Comparison of ENCODE assay signal across 8 mouse cellular contexts in the genomic region with DNA sequence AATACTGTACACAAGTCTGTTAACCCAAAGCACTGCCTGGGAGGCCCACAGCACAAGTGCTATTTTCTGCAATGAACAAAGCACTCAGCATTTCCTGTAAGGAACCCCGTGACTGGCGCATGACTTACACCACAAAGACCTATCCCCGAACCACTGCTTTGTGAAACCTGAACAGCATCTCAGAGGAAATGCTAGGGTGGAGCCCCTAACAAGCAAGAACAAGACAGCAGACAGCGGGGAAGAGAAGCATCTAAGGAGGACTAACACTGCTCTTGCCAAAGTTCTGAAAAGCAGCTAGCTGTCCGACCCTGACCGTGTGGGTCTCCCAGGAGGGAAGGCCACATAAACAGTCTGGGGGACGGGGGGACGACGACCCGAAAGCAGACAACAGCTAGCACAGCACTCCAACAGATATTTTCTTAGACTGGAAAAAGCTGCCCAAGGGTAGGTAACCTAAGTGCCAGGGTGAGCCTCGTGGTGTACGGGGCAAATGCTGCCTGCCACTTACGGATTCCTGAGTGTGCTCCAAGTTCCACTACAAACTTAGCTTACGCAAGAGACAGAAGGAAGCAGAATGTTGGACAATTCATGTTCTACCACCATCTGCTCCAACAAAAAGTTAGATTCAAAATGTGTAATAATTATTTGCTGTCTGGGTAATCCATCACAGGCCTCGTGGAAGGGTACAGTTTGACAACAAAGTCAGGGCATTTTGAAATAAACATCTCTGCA. TPM values are rescaled to one million over a fixed set of nuclear protein-coding genes. Genes with fewer than 3 reads are reported as not detected.
A peak's percentile ranks its signal among the peaks of the same experiment; 100 is the strongest.
DNase-seq lines count a peak whose midpoint lies in the region; ATAC-seq and TF ChIP-seq lines count a peak whose summit lies in the region.

No protein-coding gene starts in this region.

- H3K36me3 ChIP-seq in forebrain, embryonic 10.5 days (replicated peaks), result peaks cover 12% of the 10 kb centered on the region
- H3K36me3 ChIP-seq in forebrain, embryonic 15.5 days, result no peaks in the 10 kb centered on the region
- peaks cover 10% of the 10 kb centered on the region for H3K36me3 ChIP-seq in heart, embryonic 12.5 days
- peaks cover 7% of the 10 kb centered on the region for H3K36me3 ChIP-seq in kidney, embryonic 16.5 days (ENCODE audit: insufficient read depth, low read length)

- H3K9ac ChIP-seq in forebrain, embryonic 15.5 days (replicated peaks), result no peak overlapping the region
- H3K9ac ChIP-seq in heart, embryonic 12.5 days, result no peak overlapping the region
- peak overlapping the region; percentile 49 for H3K9ac ChIP-seq in kidney, embryonic 16.5 days (replicated peaks; ENCODE audit: low read length)

- peaks cover 11% of the 10 kb centered on the region for H3K4me1 ChIP-seq in forebrain, embryonic 10.5 days
- H3K4me1 ChIP-seq in forebrain, embryonic 15.5 days, result no peaks in the 10 kb centered on the region
- peaks cover 4% of the 10 kb centered on the region; the same call in 1 of the 2 replicates for H3K4me1 ChIP-seq in bone marrow, adult 2 months (ENCODE audit: control insufficient read depth, insufficient read depth, low read length)
- H3K4me1 ChIP-seq in heart, embryonic 12.5 days (replicated peaks), result peaks cover 61% of the 10 kb centered on the region
- peaks cover 54% of the 10 kb centered on the region for H3K4me1 ChIP-seq in kidney, embryonic 16.5 days (ENCODE audit: insufficient read depth, low read length)

- H3K27ac ChIP-seq in forebrain, embryonic 10.5 days, result peak overlapping the region; percentile 45; the same call in 1 of the 2 replicates
- H3K27ac ChIP-seq in forebrain, embryonic 15.5 days (replicated peaks), result no peak overlapping the region; the same call in 1 of the 2 replicates
- peak overlapping the region; percentile 96 for H3K27ac ChIP-seq in bone marrow, adult 2 months (ENCODE audit: control insufficient read depth, insufficient read depth, low read depth, low read length, poor library complexity)
- H3K27ac ChIP-seq in heart, embryonic 12.5 days (ENCODE audit: poor library complexity, severe bottlenecking), result peak overlapping the region; percentile 74
- H3K27ac ChIP-seq in kidney, embryonic 16.5 days (ENCODE audit: low read length), result peak overlapping the region; percentile 88

- no peaks in the 10 kb centered on the region for H3K9me3 ChIP-seq in forebrain, embryonic 10.5 days
- H3K9me3 ChIP-seq in forebrain, embryonic 15.5 days, result no peaks in the 10 kb centered on the region
- H3K9me3 ChIP-seq in heart, embryonic 12.5 days (replicated peaks), result no peaks in the 10 kb centered on the region
- H3K9me3 ChIP-seq in kidney, embryonic 16.5 days (ENCODE audit: low read length), result no peaks in the 10 kb centered on the region

- H3K4me3 ChIP-seq in forebrain, embryonic 10.5 days, result no peak overlapping the region
- no peak overlapping the region for H3K4me3 ChIP-seq in forebrain, embryonic 15.5 days
- peak overlapping the region; percentile 44 for H3K4me3 ChIP-seq in bone marrow, adult 2 months (replicated peaks; ENCODE audit: control insufficient read depth, low read depth, low read length)
- H3K4me3 ChIP-seq in heart, embryonic 12.5 days, result no peak overlapping the region
- no peak overlapping the region for H3K4me3 ChIP-seq in kidney, embryonic 16.5 days (ENCODE audit: low read length)

- no peak overlapping the region for H3K4me2 ChIP-seq in forebrain, embryonic 15.5 days (replicated peaks)
- H3K4me2 ChIP-seq in heart, embryonic 12.5 days, result no peak overlapping the region
- peak overlapping the region; percentile 35 for H3K4me2 ChIP-seq in kidney, embryonic 16.5 days (replicated peaks; ENCODE audit: low read depth, low read length)

- ATAC-seq in forebrain, embryonic 15.5 days (replicated peaks), result no peak
- peak; percentile 7; the same call in 1 of the 2 replicates for ATAC-seq in heart, embryonic 12.5 days (ENCODE audit: insufficient number of reproducible peaks, low FRiP score)
- ATAC-seq in kidney, embryonic 16.5 days (ENCODE audit: low FRiP score, low TSS enrichment), result 0 out of 2 replicates have a peak, but pooled peaks have one; percentile 35

- 85% methylated on average over 15 of the region's 15 CpGs for WGBS in forebrain, embryonic 10.5 days
- WGBS in forebrain, embryonic 15.5 days, result 74% methylated on average over 15 of the region's 15 CpGs
- 10% methylated on average over 15 of the region's 15 CpGs for WGBS in bone marrow, adult 2 months
- WGBS in heart, embryonic 12.5 days, result 59% methylated on average over 15 of the region's 15 CpGs
- WGBS in kidney, embryonic 16.5 days, result 51% methylated on average over 15 of the region's 15 CpGs

- H3K27me3 ChIP-seq in forebrain, embryonic 10.5 days (ENCODE audit: poor library complexity, severe bottlenecking), result no peaks in the 10 kb centered on the region
- no peaks in the 10 kb centered on the region for H3K27me3 ChIP-seq in forebrain, embryonic 15.5 days
- H3K27me3 ChIP-seq in heart, embryonic 12.5 days (replicated peaks), result no peaks in the 10 kb centered on the region
- H3K27me3 ChIP-seq in kidney, embryonic 16.5 days (ENCODE audit: insufficient read depth, low read length), result no peaks in the 10 kb centered on the region

- DNase-seq in forebrain, embryonic 10.5 days (ENCODE audit: extremely low spot score, low spot score), result no peak
- peak; percentile 89 for DNase-seq in lung, postnatal 25 days (ENCODE audit: low spot score)
- peak; percentile 92 for DNase-seq in thymus, postnatal 0 days (ENCODE audit: low spot score)
- no peak for DNase-seq in right cerebral cortex, adult 2 months (ENCODE audit: low spot score in 2 of 2)

- no peak for TF ChIP-seq POLR2A in bone marrow, adult 2 months (IDR thresholded peaks at IDR 0.05; ENCODE audit: borderline replicate concordance, control insufficient read depth, low read depth, low read length)

- no peak for TF ChIP-seq CTCF in bone marrow, adult 2 months (IDR thresholded peaks at IDR 0.05; ENCODE audit: control insufficient read depth, insufficient read depth, low read length)

RNA-seq across cellular contexts. Expression of gene Nfe2l2, which starts 21.3 kb away (rescaled TPM):
- polyA plus RNA-seq in forebrain, embryonic 10.5 days (2016; fragmentation: Nextera tagmentation; extraction: Ambion mirVana), result 23.8 and 26.5 TPM in 2 replicates
- polyA plus RNA-seq in forebrain, embryonic 15.5 days (2015; fragmentation: Nextera tagmentation; extraction: Ambion mirVana), result 13.3 and 14.3 TPM in 2 replicates
- polyA plus RNA-seq in bone marrow, adult 2 months (2011; ENCODE audit: insufficient read depth, insufficient read length, low replicate concordance, missing spikeins), result 27.9 and 54.5 TPM in 2 replicates
- polyA plus RNA-seq in heart, embryonic 12.5 days (2016; fragmentation: Nextera tagmentation; extraction: Ambion mirVana), result 47.9 and 48.8 TPM in 2 replicates
- 87.7 and 90.7 TPM in 2 replicates for polyA plus RNA-seq in kidney, embryonic 16.5 days (2015; fragmentation: Nextera tagmentation; extraction: Ambion mirVana)
- polyA plus RNA-seq in thymus, postnatal 0 days (2015; fragmentation: Nextera tagmentation; extraction: Ambion mirVana), result 56.6 and 57.3 TPM in 2 replicates

RNA-seq across cellular contexts. Expression of gene Hnrnpa3, which starts 24.1 kb away (rescaled TPM):
- polyA plus RNA-seq in forebrain, embryonic 10.5 days (2016; fragmentation: Nextera tagmentation; extraction: Ambion mirVana), result 405 and 428 TPM in 2 replicates
- polyA plus RNA-seq in forebrain, embryonic 15.5 days (2015; fragmentation: Nextera tagmentation; extraction: Ambion mirVana), result 256 and 258 TPM in 2 replicates
- polyA plus RNA-seq in bone marrow, adult 2 months (2011; ENCODE audit: insufficient read depth, insufficient read length, low replicate concordance, missing spikeins), result 389 and 408 TPM in 2 replicates
- polyA plus RNA-seq in heart, embryonic 12.5 days (2016; fragmentation: Nextera tagmentation; extraction: Ambion mirVana), result 221 and 233 TPM in 2 replicates
- 281 and 293 TPM in 2 replicates for polyA plus RNA-seq in kidney, embryonic 16.5 days (2015; fragmentation: Nextera tagmentation; extraction: Ambion mirVana)
- 292 and 303 TPM in 2 replicates for polyA plus RNA-seq in thymus, postnatal 0 days (2015; fragmentation: Nextera tagmentation; extraction: Ambion mirVana)

Comparison
In these comparisons a context has a peak if more than half of its experiments do, and no peak if none do; other contexts are left out.
1. DNase-seq: peak in lung, postnatal 25 days (single experiment) and thymus, postnatal 0 days (single experiment); none in forebrain, embryonic 10.5 days (single experiment) and right cerebral cortex, adult 2 months (0 of 2).